Mouse (Mus musculus) intestine, embryonic 16.5 days (tissue): Measurements from ENCODE around the gene Pik3r2. TPM values are rescaled to one million over a fixed set of nuclear protein-coding genes. Genes with fewer than 3 reads are reported as not detected.

ENCODE experiments used
- ATAC-seq: fragments of 200-750 bp; cut with Nextera tagmentation; 2 replicates; pipeline ENCODE4 v1.8.0; 2017; ENCODE audit warnings: moderate TSS enrichment, moderate library complexity
- H3K27ac ChIP-seq: fragments of 300-500 bp; sonication (generic); 2 replicates; pipeline ENCODE4 v1.5.1; 2014; ENCODE audit warnings: mild to moderate bottlenecking, low read length
- H3K27me3 ChIP-seq: fragments of 300-500 bp; sonication (generic); replicated peaks from 2 replicates; pipeline ENCODE4 v1.6.1; 2014; ENCODE audit warnings: low read length, control low read depth, mixed read lengths; ENCODE audit not compliant: control insufficient read depth, insufficient read depth
- H3K36me3 ChIP-seq: fragments of 300-500 bp; sonication (generic); 2 replicates; pipeline ENCODE4 v1.6.1; 2014; ENCODE audit warnings: low read length, control low read depth; ENCODE audit not compliant: control insufficient read depth, insufficient read depth
- H3K4me1 ChIP-seq: fragments of 300-500 bp; sonication (generic); 2 replicates; pipeline ENCODE4 v1.6.1; 2014; ENCODE audit warnings: low read length, control low read depth, mixed read lengths; ENCODE audit not compliant: control insufficient read depth, insufficient read depth
- H3K4me2 ChIP-seq: fragments of 300-500 bp; sonication (generic); 2 replicates; pipeline ENCODE4 v1.6.1; 2014; ENCODE audit warnings: low read depth, low read length, control low read depth
- H3K4me3 ChIP-seq: fragments of 300-500 bp; sonication (generic); 2 replicates; pipeline ENCODE4 v1.5.1; 2014; ENCODE audit warnings: mild to moderate bottlenecking, low read length
- H3K9ac ChIP-seq: fragments of 300-500 bp; sonication (generic); 2 replicates; pipeline ENCODE4 v1.6.1; 2014; ENCODE audit warnings: low read depth, low read length
- H3K9me3 ChIP-seq: fragments of 300-500 bp; sonication (generic); 2 replicates; pipeline ENCODE4 v1.6.1; 2016; ENCODE audit warnings: low read length, control low read depth; ENCODE audit not compliant: control insufficient read depth
- WGBS: fragments of 180-500 bp; shearing (Covaris S2); extraction: QIAGEN DNeasy Blood & Tissue Kit; methylation state at CpG from one replicate; pipeline ENCODE4 v1.1.7; 2014; 5-methylcytosine and 5-hydroxymethylcytosine counted together
- polyA plus RNA-seq: library from polyadenylated mRNA; unstranded; fragments of >200 nt; fragmentation: Nextera tagmentation; extraction: Ambion mirVana; gene quantifications from 2 replicates; pipeline ENCODE4 v1.2.1, GENCODE M21; 2015

Pik3r2 gene
- polyA plus RNA-seq, 1 experiment from 2014 or later: 63.7 TPM

- Histone ChIP-seq H3K27me3 (peaks cover 21% of the 10 kb centered on the region), H3K9ac (no peak overlapping the region), H3K4me3 (no peak overlapping the region), H3K9me3 (no peaks in the 10 kb centered on the region), H3K36me3 (no peaks in the 10 kb centered on the region), H3K4me2 (no peak overlapping the region), H3K27ac (no peak overlapping the region), H3K4me1 (peaks cover 16% of the 10 kb centered on the region)
- 86% methylated on average over 13 of the region's 13 CpGs for WGBS
- ATAC-seq: no peak
Measured at GRCm38 (mm10) chr8:70750128-70750680, 26.3 kb downstream of the Pik3r2 start.

DNA sequence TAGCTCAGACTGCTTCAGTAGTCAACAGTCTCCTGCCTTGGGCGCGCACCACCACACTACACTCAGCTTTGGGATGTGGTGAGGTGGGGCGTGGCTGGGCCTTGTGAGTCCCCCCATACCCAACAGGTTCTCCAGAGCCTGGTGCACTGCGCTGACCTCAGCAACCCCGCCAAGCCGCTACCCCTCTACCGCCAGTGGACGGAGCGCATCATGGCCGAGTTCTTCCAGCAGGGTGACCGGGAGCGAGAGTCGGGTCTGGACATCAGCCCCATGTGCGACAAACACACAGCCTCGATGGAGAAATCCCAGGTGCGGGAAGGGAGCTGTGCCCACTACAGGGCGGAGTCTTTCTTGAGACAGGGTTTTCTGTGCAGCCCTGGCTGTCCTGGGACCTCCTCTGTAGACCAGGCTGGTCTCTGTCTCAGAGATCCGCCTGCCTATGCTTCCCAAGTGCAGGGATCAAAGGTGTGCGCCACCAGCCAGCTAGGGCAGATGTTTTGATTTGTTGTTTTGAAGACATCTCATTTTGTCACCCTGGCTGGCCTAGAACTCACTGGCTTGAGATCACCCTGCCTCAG, 27.3 kb downstream of the Pik3r2 start:
- Histone ChIP-seq H3K4me3 (no peak overlapping the region), H3K27me3 (peaks cover 29% of the 10 kb centered on the region), H3K9ac (no peak overlapping the region), H3K9me3 (no peaks in the 10 kb centered on the region), H3K4me1 (peaks cover 16% of the 10 kb centered on the region), H3K4me2 (no peak overlapping the region), H3K36me3 (no peaks in the 10 kb centered on the region), H3K27ac (no peak overlapping the region)
- WGBS: 82% methylated on average over 19 of the region's 19 CpGs
- ATAC-seq: no peak

GRCm38 (mm10) chr8:70748246-70749096, 28.0 kb downstream of the Pik3r2 start:
- Histone ChIP-seq H3K9me3 (no peaks in the 10 kb centered on the region), H3K4me3 (no peak overlapping the region), H3K4me2 (no peak overlapping the region), H3K27ac (no peak overlapping the region), H3K4me1 (peaks cover 17% of the 10 kb centered on the region), H3K9ac (no peak overlapping the region), H3K36me3 (no peaks in the 10 kb centered on the region), H3K27me3 (peaks cover 35% of the 10 kb centered on the region)
- no peak for ATAC-seq
- WGBS: 84% methylated on average over 23 of the region's 23 CpGs

GRCm38 (mm10) chr8:70747211-70747890, 29.2 kb downstream of the Pik3r2 start:
- Histone ChIP-seq H3K36me3 (no peaks in the 10 kb centered on the region), H3K9me3 (no peaks in the 10 kb centered on the region), H3K27me3 (peaks cover 46% of the 10 kb centered on the region), H3K27ac (no peak overlapping the region), H3K4me1 (peaks cover 13% of the 10 kb centered on the region), H3K9ac (no peak overlapping the region), H3K4me3 (no peak overlapping the region), H3K4me2 (no peak overlapping the region)
- no peak for ATAC-seq
- WGBS: 81% methylated on average over 18 of the region's 18 CpGs

GRCm38 (mm10) chr8:70746676-70747075, 29.8 kb downstream of the Pik3r2 start:
- ATAC-seq: no peak
- Histone ChIP-seq H3K27me3 (peaks cover 52% of the 10 kb centered on the region), H3K4me1 (peaks cover 13% of the 10 kb centered on the region), H3K4me2 (no peak overlapping the region), H3K9me3 (no peaks in the 10 kb centered on the region), H3K4me3 (no peak overlapping the region), H3K36me3 (no peaks in the 10 kb centered on the region), H3K9ac (no peak overlapping the region; the same call in 1 of the 2 replicates), H3K27ac (no peak overlapping the region)
- WGBS: 63% methylated on average over 9 of the region's 9 CpGs

- Histone ChIP-seq H3K4me3 (no peak overlapping the region), H3K4me2 (no peak overlapping the region), H3K9ac (no peak overlapping the region), H3K9me3 (no peaks in the 10 kb centered on the region), H3K27ac (no peak overlapping the region), H3K27me3 (peaks cover 52% of the 10 kb centered on the region), H3K4me1 (peaks cover 13% of the 10 kb centered on the region), H3K36me3 (no peaks in the 10 kb centered on the region)
- WGBS: 50% methylated on average over 19 of the region's 19 CpGs
- no peak for ATAC-seq
Measured at GRCm38 (mm10) chr8:70745691-70746220, 30.8 kb downstream of the Pik3r2 start.

DNA sequence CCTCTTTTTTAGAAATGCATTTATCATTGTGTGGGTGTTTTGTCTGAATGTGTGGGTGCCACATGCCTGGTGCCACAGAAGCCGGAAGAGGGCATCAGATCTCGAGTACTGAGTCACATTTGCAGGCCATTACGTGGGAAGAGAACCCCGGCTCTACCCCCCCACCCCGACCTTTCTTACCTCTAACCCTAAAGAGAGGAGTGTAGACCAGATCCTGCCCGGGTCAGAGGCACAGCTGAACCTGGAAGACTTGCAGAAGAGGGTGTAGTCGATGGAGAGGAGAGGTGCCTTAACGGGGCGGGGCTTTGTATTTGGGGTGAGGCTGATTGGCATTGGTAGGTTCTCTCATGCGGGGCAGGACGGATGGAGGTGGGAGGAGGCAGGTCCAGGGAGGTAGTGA, 31.7 kb downstream of the Pik3r2 start:
- H3K27me3 ChIP-seq: peaks cover 52% of the 10 kb centered on the region
- H3K36me3 ChIP-seq: no peaks in the 10 kb centered on the region
- no peak overlapping the region for H3K9ac ChIP-seq
- no peak overlapping the region for H3K27ac ChIP-seq
- 57% methylated on average over 11 of the region's 11 CpGs for WGBS
- no peak for ATAC-seq
- peak overlapping the region; percentile 48; the same call in 1 of the 2 replicates for H3K4me2 ChIP-seq
- peaks cover 13% of the 10 kb centered on the region for H3K4me1 ChIP-seq
- no peaks in the 10 kb centered on the region for H3K9me3 ChIP-seq
- no peak overlapping the region for H3K4me3 ChIP-seq

DNA sequence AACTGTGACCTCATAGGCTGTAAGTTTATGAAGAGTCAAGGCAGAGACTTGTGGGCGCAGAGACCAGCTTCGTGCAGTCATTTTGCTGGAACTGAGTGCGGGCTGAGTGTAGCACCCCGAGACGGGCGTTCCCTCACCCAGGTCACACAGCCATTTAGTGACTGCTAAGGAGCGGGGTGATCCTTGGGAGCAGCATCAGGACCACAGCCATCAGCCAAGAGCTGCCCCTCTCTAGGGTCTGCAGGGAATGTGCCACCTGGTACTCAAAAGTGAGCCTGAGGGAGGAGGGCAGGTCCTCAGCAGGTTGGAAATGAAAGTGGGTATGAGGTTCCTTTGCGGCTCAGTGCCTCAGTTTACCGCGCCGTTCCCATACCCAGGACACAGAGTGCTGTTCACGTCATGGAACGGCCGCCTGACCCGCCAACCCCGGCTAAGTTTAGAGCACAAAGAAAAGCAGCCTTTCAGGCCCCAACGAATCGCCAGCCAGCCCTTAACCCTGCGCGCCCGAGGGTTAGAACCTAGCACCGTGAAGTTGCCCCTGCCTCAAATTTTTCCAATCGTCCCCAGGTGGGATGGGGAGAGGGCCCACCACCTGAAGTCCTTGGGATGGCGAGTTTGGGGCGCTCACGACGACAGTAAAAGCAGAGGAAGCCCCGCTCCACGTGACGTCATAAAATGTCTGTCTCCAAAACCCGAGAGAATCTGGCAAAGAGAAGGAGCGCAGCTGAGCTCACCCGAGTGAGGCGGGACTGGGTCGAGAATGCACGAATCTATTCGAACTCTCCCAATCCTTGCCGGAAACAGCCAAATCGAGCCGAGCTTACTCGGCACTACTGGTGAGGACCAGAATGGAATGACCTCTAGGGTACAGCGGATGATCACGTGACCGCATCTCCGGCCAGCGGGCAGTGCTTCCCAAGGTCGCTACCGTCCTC, 32.6 kb downstream of the Pik3r2 start:
- peak overlapping the region; percentile 44 for H3K9ac ChIP-seq
- ATAC-seq: peak; percentile 20; the same call in 1 of the 2 replicates
- H3K27me3 ChIP-seq: peaks cover 52% of the 10 kb centered on the region
- H3K27ac ChIP-seq: no peak overlapping the region
- H3K4me2 ChIP-seq: peak overlapping the region; percentile 48
- H3K4me1 ChIP-seq: peaks cover 13% of the 10 kb centered on the region
- no peaks in the 10 kb centered on the region for H3K9me3 ChIP-seq
- WGBS: 7% methylated on average over 48 of the region's 48 CpGs
- H3K4me3 ChIP-seq: peak overlapping the region; percentile 37
- no peaks in the 10 kb centered on the region for H3K36me3 ChIP-seq
